Mouse (Mus musculus) midbrain, postnatal 0 days (tissue): Measurements from ENCODE around the gene Pcp2. TPM values are rescaled to one million over a fixed set of nuclear protein-coding genes. Genes with fewer than 3 reads are reported as not detected.

Source experiments
- ATAC-seq: fragments of 200-750 bp; cut with Nextera tagmentation; 2 replicates; pipeline ENCODE4 v1.8.0; 2017; ENCODE audit warnings: moderate number of reproducible peaks, mild to moderate bottlenecking, moderate TSS enrichment, moderate library complexity; ENCODE audit not compliant: low FRiP score
- DNase-seq: peaks from one replicate; pipeline ENCODE4 v3.0.0-alpha.2; 2015; ENCODE audit warnings: low spot score
- H3K27ac ChIP-seq: fragments of 300-500 bp; sonication (generic); 2 replicates; pipeline ENCODE4 v1.5.1; 2014; ENCODE audit warnings: low read depth, mild to moderate bottlenecking, low read length, mixed read lengths
- H3K27me3 ChIP-seq: fragments of 300-500 bp; sonication (generic); 2 replicates; pipeline ENCODE4 v1.6.1; 2014; ENCODE audit warnings: low read length, control low read depth, mixed read lengths; ENCODE audit not compliant: insufficient read depth
- H3K36me3 ChIP-seq: fragments of 300-500 bp; sonication (generic); 2 replicates; pipeline ENCODE4 v1.6.1; 2014; ENCODE audit warnings: low read length, control low read depth, mixed read lengths; ENCODE audit not compliant: insufficient read depth
- H3K4me1 ChIP-seq: fragments of 300-500 bp; sonication (generic); 2 replicates; pipeline ENCODE4 v1.6.1; 2014; ENCODE audit warnings: mild to moderate bottlenecking, control low read depth, antibody characterized with exemption, low read length, mixed read lengths; ENCODE audit not compliant: insufficient read depth
- H3K4me2 ChIP-seq: fragments of 300-500 bp; sonication (generic); 2 replicates; pipeline ENCODE4 v1.6.1; 2014; ENCODE audit warnings: low read depth, mild to moderate bottlenecking, low read length, mixed read lengths; ENCODE audit not compliant: poor library complexity, severe bottlenecking
- H3K4me3 ChIP-seq: fragments of 300-500 bp; sonication (generic); 2 replicates; pipeline ENCODE4 v1.5.1; 2014; ENCODE audit warnings: low read depth, mild to moderate bottlenecking, low read length, moderate library complexity
- H3K9ac ChIP-seq: fragments of 300-500 bp; sonication (generic); replicated peaks from 2 replicates; pipeline ENCODE4 v1.6.1; 2014; ENCODE audit warnings: mild to moderate bottlenecking, low read length, moderate library complexity, mixed read lengths; ENCODE audit not compliant: poor library complexity, severe bottlenecking
- H3K9me3 ChIP-seq: fragments of 300-500 bp; sonication (generic); 2 replicates; pipeline ENCODE4 v1.6.1; 2016; ENCODE audit warnings: low read length, control low read depth
- CTCF ChIP-seq: IDR thresholded peaks from 2 replicates; pipeline ENCODE4 v1.5.1; 2016; ENCODE audit warnings: antibody characterized with exemption, mild to moderate bottlenecking
- WGBS: fragments of 180-500 bp; shearing (Covaris S2); extraction: QIAGEN DNeasy Blood & Tissue Kit; methylation state at CpG from one replicate; pipeline ENCODE4 v1.1.7; 2014; 5-methylcytosine and 5-hydroxymethylcytosine counted together
- polyA plus RNA-seq: library from polyadenylated mRNA; unstranded; fragments of >200 nt; fragmentation: Nextera tagmentation; extraction: Ambion mirVana; gene quantifications from 2 replicates; pipeline ENCODE4 v1.2.1, GENCODE M21; 2015
- total RNA-seq: library from RNA; depleted of rRNA; stranded (reverse); fragments of >200 nt; gene quantifications from 2 replicates; pipeline ENCODE4 v1.2.3, GENCODE M21; 2014

Pcp2 gene
- total and polyA plus RNA-seq, 2 experiments from 2014 or later = 1.1 to 33.2 TPM

- Histone ChIP-seq H3K27me3 (no peaks in the 10 kb centered on the region), H3K9me3 (no peaks in the 10 kb centered on the region), H3K4me2 (no peak overlapping the region), H3K27ac (no peak overlapping the region), H3K4me3 (no peak overlapping the region), H3K36me3 (no peaks in the 10 kb centered on the region), H3K4me1 (no peaks in the 10 kb centered on the region), H3K9ac (no peak overlapping the region)
- 69% methylated on average over 2 of the region's 2 CpGs for WGBS
- DNase-seq (no peak), ATAC-seq (no peak)
- no peak for TF ChIP-seq CTCF
These were observed 22.9 kb upstream of the Pcp2 start for GRCm38 (mm10) chr8:3648268-3648667.

GRCm38 (mm10) chr8:3647561-3647960 is 22.2 kb upstream of the Pcp2 start:
- no peak overlapping the region for H3K9ac ChIP-seq
- 82% methylated on average over 4 of the region's 4 CpGs for WGBS
- no peak overlapping the region for H3K4me3 ChIP-seq
- no peaks in the 10 kb centered on the region for H3K27me3 ChIP-seq
- H3K27ac ChIP-seq = no peak overlapping the region
- H3K36me3 ChIP-seq = no peaks in the 10 kb centered on the region
- H3K4me1 ChIP-seq = no peaks in the 10 kb centered on the region
- no peaks in the 10 kb centered on the region for H3K9me3 ChIP-seq
- no peak overlapping the region for H3K4me2 ChIP-seq
- no peak for TF ChIP-seq CTCF
- ATAC-seq (no peak), DNase-seq (no peak)

DNA sequence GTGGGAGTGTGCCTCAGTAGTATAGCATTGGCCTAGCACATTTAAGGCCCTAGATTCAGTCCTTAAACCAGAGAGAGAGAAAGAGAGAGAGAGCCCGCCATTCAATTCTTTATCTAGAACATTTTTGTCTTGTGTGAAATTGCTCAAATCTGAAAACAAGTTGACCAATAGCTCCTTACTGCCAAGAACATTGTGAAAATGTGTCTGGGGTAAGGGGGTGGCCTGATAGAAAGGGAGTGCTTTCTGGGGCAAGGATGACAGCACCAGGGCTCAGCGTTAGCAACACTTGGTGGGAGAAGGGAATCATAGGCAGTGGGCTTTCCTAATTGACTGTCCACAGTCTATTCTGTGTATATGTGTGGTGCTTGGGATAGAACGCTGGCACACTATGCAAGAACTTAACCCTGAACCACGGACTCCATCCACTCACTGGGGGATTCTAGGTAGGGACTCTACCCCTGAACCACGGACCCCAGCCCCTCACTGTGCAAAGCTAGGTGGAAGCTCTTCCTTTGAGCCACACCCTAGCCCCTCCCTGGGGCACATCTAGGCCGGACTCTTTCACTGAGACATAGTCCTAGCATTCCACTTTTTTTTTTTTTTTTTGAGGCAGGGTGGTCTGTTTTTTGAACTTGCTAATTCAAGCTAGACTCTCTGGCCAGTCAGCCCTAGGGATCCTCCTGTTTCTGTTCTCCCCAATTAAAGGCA is 21.6 kb upstream of the Pcp2 start:
- ATAC-seq = no peak
- no peak overlapping the region for H3K4me2 ChIP-seq
- no peak for DNase-seq
- H3K27me3 ChIP-seq = no peaks in the 10 kb centered on the region
- H3K4me3 ChIP-seq = no peak overlapping the region
- H3K27ac ChIP-seq = no peak overlapping the region
- TF ChIP-seq CTCF = no peak
- no peak overlapping the region for H3K9ac ChIP-seq
- 87% methylated on average over 6 of the region's 6 CpGs for WGBS
- no peaks in the 10 kb centered on the region for H3K4me1 ChIP-seq
- no peaks in the 10 kb centered on the region for H3K9me3 ChIP-seq
- no peaks in the 10 kb centered on the region for H3K36me3 ChIP-seq

- WGBS = 18% methylated on average over 5 of the region's 5 CpGs
- no peak overlapping the region for H3K4me2 ChIP-seq
- ATAC-seq (no peak), DNase-seq (peak; percentile 10)
- no peaks in the 10 kb centered on the region for H3K36me3 ChIP-seq
- H3K4me3 ChIP-seq = no peak overlapping the region
- no peak for TF ChIP-seq CTCF
- H3K9ac ChIP-seq = no peak overlapping the region
- H3K27me3 ChIP-seq = no peaks in the 10 kb centered on the region
- no peak overlapping the region for H3K27ac ChIP-seq
- no peaks in the 10 kb centered on the region for H3K9me3 ChIP-seq
- H3K4me1 ChIP-seq = no peaks in the 10 kb centered on the region
These were observed 20.5 kb upstream of the Pcp2 start for GRCm38 (mm10) chr8:3645804-3646203.

- ATAC-seq (0 out of 2 replicates have a peak, but pooled peaks have one; percentile 5), DNase-seq (no peak)
- Histone ChIP-seq H3K27ac (no peak overlapping the region), H3K27me3 (peaks cover 9% of the 10 kb centered on the region; the same call in 1 of the 2 replicates), H3K4me1 (peaks cover 4% of the 10 kb centered on the region; the same call in 1 of the 2 replicates), H3K4me2 (peak overlapping the region; percentile 60), H3K36me3 (0 out of 2 replicates have a peak, but pooled peaks cover 5% of the 10 kb centered on the region), H3K9ac (peak overlapping the region; percentile 51), H3K4me3 (peak overlapping the region; percentile 44), H3K9me3 (no peaks in the 10 kb centered on the region)
- 23% methylated on average over 8 of the region's 8 CpGs for WGBS
- TF ChIP-seq CTCF = no peak
These were observed 6.1 kb upstream of the Pcp2 start for GRCm38 (mm10) chr8:3631478-3631875.

GRCm38 (mm10) chr8:3630647-3631477 is 5.5 kb upstream of the Pcp2 start, which contains the start of gene Stxbp2:
Gene Stxbp2 (plus strand): TSS chr8:3630955.
- DNase-seq = peak; percentile 43
- H3K4me3 ChIP-seq = peak within 1 kb of the TSS; percentile 44
- peak within 1 kb of the TSS; percentile 51 for H3K9ac ChIP-seq
- peaks cover 9% of the 10 kb centered on the region; the same call in 1 of the 2 replicates for H3K27me3 ChIP-seq
- H3K27ac ChIP-seq = no peak within 1 kb of the TSS
- peaks cover 4% of the 10 kb centered on the region; the same call in 1 of the 2 replicates for H3K4me1 ChIP-seq
- H3K9me3 ChIP-seq = no peaks in the 10 kb centered on the region
- H3K36me3 ChIP-seq = no peaks in the 10 kb centered on the region
- WGBS = 6% methylated on average over 47 of the region's 47 CpGs
- peak within 1 kb of the TSS; percentile 60 for H3K4me2 ChIP-seq
- peak; percentile 74 for ATAC-seq
- no peak; the same call in 1 of the 2 replicates for TF ChIP-seq CTCF
